Mouse (Mus musculus) adrenal gland, postnatal 0 days (tissue): ENCODE measurements around the gene Cdc42se2. TPM values are rescaled to one million over a fixed set of nuclear protein-coding genes. Genes with fewer than 3 reads are reported as not detected.

Source experiments
- polyA plus RNA-seq: library from polyadenylated mRNA; unstranded; fragments of >200 nt; fragmentation: Nextera tagmentation; extraction: Ambion mirVana; gene quantifications from 2 replicates; pipeline ENCODE4 v1.2.1, GENCODE M21; 2015

Gene Cdc42se2
- polyA plus RNA-seq = 39.3 and 42.7 TPM in 2 replicates

GRCm38 (mm10) chr11:54787488-54788474 is at the start of gene Cdc42se2:
Gene Cdc42se2, minus strand, starts transcription at chr11:54787675.

Other genes starting within 250 kb of the Cdc42se2 start
- 3.1 and 4.4 TPM in 2 replicates for gene Lyrm7, start 73.2 kb upstream of the Cdc42se2 start, polyA plus RNA-seq
- 952 and 1,287 TPM in 2 replicates for gene Hint1, start 78.7 kb upstream of the Cdc42se2 start, polyA plus RNA-seq
- gene Gpx3, start 114.8 kb upstream of the Cdc42se2 start, polyA plus RNA-seq = 183 and 329 TPM in 2 replicates
- gene Tnip1, start 175.2 kb upstream of the Cdc42se2 start, polyA plus RNA-seq = 21.4 and 41.3 TPM in 2 replicates
- gene Anxa6, start 245.8 kb upstream of the Cdc42se2 start, polyA plus RNA-seq = 96.3 and 99.1 TPM in 2 replicates